Mouse (Mus musculus): ENCODE data around the gene Fbxl2. TPM values are rescaled to one million over a fixed set of nuclear protein-coding genes. Genes with fewer than 3 reads are reported as not detected.

Gene Fbxl2
- polyA plus RNA-seq, 1 experiment from 2014 or later, result 1.7 TPM

- H3K4me1 ChIP-seq (replicated peaks), result peaks cover 22% of the 10 kb centered on the region
- ATAC-seq (replicated peaks; ENCODE audit: insufficient number of reproducible peaks, insufficient read depth, low FRiP score, low read depth), result no peak
- peaks cover 6% of the 10 kb centered on the region; the same call in 1 of the 2 replicates for H3K36me3 ChIP-seq
- H3K4me3 ChIP-seq, result no peak overlapping the region
- H3K4me2 ChIP-seq, result no peak overlapping the region
- WGBS, result 69% methylated on average over 11 of the region's 11 CpGs
- H3K9me3 ChIP-seq (replicated peaks), result no peaks in the 10 kb centered on the region
- no peak overlapping the region for H3K9ac ChIP-seq
- no peak overlapping the region for H3K27ac ChIP-seq
- H3K27me3 ChIP-seq, result no peaks in the 10 kb centered on the region
Measured at GRCm38 (mm10) chr9:113982883-113983670, 62.9 kb downstream of the Fbxl2 start.

- Histone ChIP-seq H3K36me3 (peaks cover 9% of the 10 kb centered on the region; the same call in 1 of the 2 replicates), H3K9me3 (replicated peaks) (no peaks in the 10 kb centered on the region), H3K27ac (no peak overlapping the region), H3K9ac (no peak overlapping the region), H3K4me1 (replicated peaks) (peaks cover 22% of the 10 kb centered on the region), H3K27me3 (no peaks in the 10 kb centered on the region), H3K4me2 (no peak overlapping the region), H3K4me3 (no peak overlapping the region)
- 76% methylated on average over 2 of the region's 2 CpGs for WGBS
- no peak for ATAC-seq (replicated peaks; ENCODE audit: insufficient number of reproducible peaks, insufficient read depth, low FRiP score, low read depth)
Measured at GRCm38 (mm10) chr9:113982451-113982850, 63.5 kb downstream of the Fbxl2 start.

- Histone ChIP-seq H3K9me3 (replicated peaks) (no peaks in the 10 kb centered on the region), H3K9ac (peak overlapping the region; percentile 9; the same call in 1 of the 2 replicates), H3K4me3 (no peak overlapping the region), H3K27me3 (no peaks in the 10 kb centered on the region), H3K36me3 (peaks cover 19% of the 10 kb centered on the region; the same call in 1 of the 2 replicates), H3K27ac (peak overlapping the region; percentile 54), H3K4me1 (replicated peaks) (peaks cover 22% of the 10 kb centered on the region), H3K4me2 (peak overlapping the region; percentile 25; the same call in 1 of the 2 replicates)
- WGBS, result 50% methylated on average over 16 of the region's 16 CpGs
- 0 out of 2 replicates have a peak, but pooled peaks have one; percentile 63 for ATAC-seq (replicated peaks; ENCODE audit: insufficient number of reproducible peaks, insufficient read depth, low FRiP score, low read depth)
Measured at GRCm38 (mm10) chr9:113981099-113981880, 64.7 kb downstream of the Fbxl2 start.

GRCm38 (mm10) chr9:113979356-113979755 lies 66.6 kb downstream of the Fbxl2 start:
- Histone ChIP-seq H3K27ac (no peak overlapping the region), H3K4me2 (no peak overlapping the region), H3K4me3 (no peak overlapping the region), H3K9me3 (replicated peaks) (no peaks in the 10 kb centered on the region), H3K36me3 (peaks cover 35% of the 10 kb centered on the region), H3K9ac (no peak overlapping the region), H3K27me3 (no peaks in the 10 kb centered on the region), H3K4me1 (replicated peaks) (peaks cover 19% of the 10 kb centered on the region)
- WGBS, result 82% methylated on average over 13 of the region's 13 CpGs
- no peak for ATAC-seq (replicated peaks; ENCODE audit: insufficient number of reproducible peaks, insufficient read depth, low FRiP score, low read depth)

GRCm38 (mm10) chr9:113978656-113979055 lies 67.3 kb downstream of the Fbxl2 start:
- Histone ChIP-seq H3K4me3 (no peak overlapping the region), H3K9me3 (replicated peaks) (no peaks in the 10 kb centered on the region), H3K36me3 (peaks cover 39% of the 10 kb centered on the region), H3K9ac (no peak overlapping the region), H3K27ac (no peak overlapping the region), H3K4me2 (no peak overlapping the region), H3K4me1 (replicated peaks) (peaks cover 19% of the 10 kb centered on the region), H3K27me3 (no peaks in the 10 kb centered on the region)
- WGBS, result 76% methylated on average over 7 of the region's 7 CpGs
- no peak for ATAC-seq (replicated peaks; ENCODE audit: insufficient number of reproducible peaks, insufficient read depth, low FRiP score, low read depth)

GRCm38 (mm10) chr9:113977225-113977840 lies 68.7 kb downstream of the Fbxl2 start:
- no peak overlapping the region for H3K27ac ChIP-seq
- 69% methylated on average over 11 of the region's 11 CpGs for WGBS
- no peak overlapping the region for H3K4me2 ChIP-seq
- ATAC-seq (replicated peaks; ENCODE audit: insufficient number of reproducible peaks, insufficient read depth, low FRiP score, low read depth), result no peak
- H3K4me3 ChIP-seq, result no peak overlapping the region
- no peaks in the 10 kb centered on the region for H3K27me3 ChIP-seq
- peaks cover 50% of the 10 kb centered on the region for H3K36me3 ChIP-seq
- H3K9me3 ChIP-seq (replicated peaks), result no peaks in the 10 kb centered on the region
- H3K9ac ChIP-seq, result no peak overlapping the region
- peaks cover 18% of the 10 kb centered on the region for H3K4me1 ChIP-seq (replicated peaks)

- 92% methylated on average over 10 of the region's 10 CpGs for WGBS
- Histone ChIP-seq H3K9ac (no peak overlapping the region), H3K36me3 (peaks cover 52% of the 10 kb centered on the region), H3K27me3 (no peaks in the 10 kb centered on the region), H3K4me3 (no peak overlapping the region), H3K4me2 (no peak overlapping the region), H3K27ac (no peak overlapping the region), H3K9me3 (replicated peaks) (no peaks in the 10 kb centered on the region), H3K4me1 (replicated peaks) (peaks cover 10% of the 10 kb centered on the region)
- ATAC-seq (replicated peaks; ENCODE audit: insufficient number of reproducible peaks, insufficient read depth, low FRiP score, low read depth), result no peak
Measured at GRCm38 (mm10) chr9:113976264-113976663, 69.7 kb downstream of the Fbxl2 start.

- H3K27ac ChIP-seq, result no peak overlapping the region
- ATAC-seq (replicated peaks; ENCODE audit: insufficient number of reproducible peaks, insufficient read depth, low FRiP score, low read depth), result no peak
- no peaks in the 10 kb centered on the region for H3K9me3 ChIP-seq (replicated peaks)
- no peaks in the 10 kb centered on the region for H3K27me3 ChIP-seq
- 83% methylated on average over 7 of the region's 7 CpGs for WGBS
- no peak overlapping the region for H3K4me2 ChIP-seq
- H3K9ac ChIP-seq, result no peak overlapping the region
- H3K4me3 ChIP-seq, result no peak overlapping the region
- peaks cover 60% of the 10 kb centered on the region for H3K36me3 ChIP-seq
- peaks cover 3% of the 10 kb centered on the region; the same call in 1 of the 2 replicates for H3K4me1 ChIP-seq (replicated peaks)
Measured at GRCm38 (mm10) chr9:113975442-113975841, 70.5 kb downstream of the Fbxl2 start.

GRCm38 (mm10) chr9:113974945-113975344 lies 71.0 kb downstream of the Fbxl2 start:
- Histone ChIP-seq H3K9me3 (replicated peaks) (no peaks in the 10 kb centered on the region), H3K9ac (no peak overlapping the region), H3K27ac (no peak overlapping the region), H3K36me3 (peaks cover 65% of the 10 kb centered on the region), H3K27me3 (no peaks in the 10 kb centered on the region), H3K4me1 (replicated peaks) (no peaks in the 10 kb centered on the region), H3K4me3 (no peak overlapping the region), H3K4me2 (no peak overlapping the region)
- ATAC-seq (replicated peaks; ENCODE audit: insufficient number of reproducible peaks, insufficient read depth, low FRiP score, low read depth), result no peak
- WGBS, result 91% methylated on average over 4 of the region's 4 CpGs

GRCm38 (mm10) chr9:113973857-113974256 lies 72.1 kb downstream of the Fbxl2 start:
- Histone ChIP-seq H3K4me1 (replicated peaks) (no peaks in the 10 kb centered on the region), H3K9ac (no peak overlapping the region), H3K4me3 (no peak overlapping the region), H3K9me3 (replicated peaks) (no peaks in the 10 kb centered on the region), H3K27me3 (no peaks in the 10 kb centered on the region), H3K27ac (no peak overlapping the region), H3K4me2 (no peak overlapping the region), H3K36me3 (peaks cover 72% of the 10 kb centered on the region)
- no peak for ATAC-seq (replicated peaks; ENCODE audit: insufficient number of reproducible peaks, insufficient read depth, low FRiP score, low read depth)
- 89% methylated on average over 4 of the region's 4 CpGs for WGBS

- H3K4me3 ChIP-seq, result no peak overlapping the region
- ATAC-seq (replicated peaks; ENCODE audit: insufficient number of reproducible peaks, insufficient read depth, low FRiP score, low read depth), result no peak
- H3K4me2 ChIP-seq, result no peak overlapping the region
- no peak overlapping the region for H3K27ac ChIP-seq
- no peak overlapping the region for H3K9ac ChIP-seq
- H3K27me3 ChIP-seq, result no peaks in the 10 kb centered on the region
- WGBS, result 69% methylated on average over 8 of the region's 8 CpGs
- no peaks in the 10 kb centered on the region for H3K9me3 ChIP-seq (replicated peaks)
- no peaks in the 10 kb centered on the region for H3K4me1 ChIP-seq (replicated peaks)
- peaks cover 77% of the 10 kb centered on the region for H3K36me3 ChIP-seq
Measured at GRCm38 (mm10) chr9:113971615-113972014, 74.4 kb downstream of the Fbxl2 start.

All from heart, embryonic 15.5 days (tissue).